Mouse (Mus musculus) thymus, adult 2 months (tissue): ENCODE results near the gene Grm6. TPM values are rescaled to one million over a fixed set of nuclear protein-coding genes. Genes with fewer than 3 reads are reported as not detected.

ENCODE experiments used
- DNase-seq: peaks from one replicate; pipeline ENCODE4 v3.0.0; 2021
- H3K27ac ChIP-seq: fragments of 200-500 bp; 2 replicates; pipeline ENCODE4 v1.5.1; 2012; ENCODE audit warnings: low read length, control low read depth; ENCODE audit not compliant: control insufficient read depth, insufficient read depth
- H3K27me3 ChIP-seq: fragments of 200-500 bp; 2 replicates; pipeline ENCODE4 v1.6.1; 2012; ENCODE audit warnings: mild to moderate bottlenecking, low read length, moderate library complexity, mixed read lengths; ENCODE audit not compliant: control insufficient read depth, insufficient read depth
- H3K36me3 ChIP-seq: fragments of 200-500 bp; 2 replicates; pipeline ENCODE4 v1.6.1; 2012; ENCODE audit warnings: mild to moderate bottlenecking, low read length, moderate library complexity; ENCODE audit not compliant: control insufficient read depth, insufficient read depth
- H3K4me1 ChIP-seq: fragments of 200-500 bp; replicated peaks from 2 replicates; pipeline ENCODE4 v1.6.1; 2012; ENCODE audit warnings: low read length; ENCODE audit not compliant: control insufficient read depth, insufficient read depth
- H3K4me3 ChIP-seq: fragments of 200-500 bp; 2 replicates; pipeline ENCODE4 v1.5.1; 2012; ENCODE audit warnings: mild to moderate bottlenecking, low read length, control low read depth, moderate library complexity; ENCODE audit not compliant: control insufficient read depth, insufficient read depth
- CTCF ChIP-seq: fragments of 200-500 bp; IDR thresholded peaks from 2 replicates; pipeline ENCODE4 v1.5.1; 2012; ENCODE audit warnings: mild to moderate bottlenecking, control low read depth, low read length, moderate library complexity, borderline replicate concordance; ENCODE audit not compliant: control insufficient read depth, poor library complexity, insufficient read depth; ENCODE audit errors: extremely low read depth
- POLR2A ChIP-seq: fragments of 200-500 bp; IDR thresholded peaks from 2 replicates; pipeline ENCODE4 v1.6.1; 2012; ENCODE audit warnings: mild to moderate bottlenecking, low read length, control low read depth, moderate library complexity; ENCODE audit not compliant: control insufficient read depth, poor library complexity, insufficient read depth; ENCODE audit errors: extremely low read depth
- WGBS: fragments of 180-500 bp; shearing (Covaris S2); methylation state at CpG from one replicate; pipeline ENCODE4 v1.1.7; 2018; 5-methylcytosine and 5-hydroxymethylcytosine counted together
- polyA plus RNA-seq: library from polyadenylated mRNA; depleted of rRNA; stranded (reverse); fragments of >200 nt; gene quantifications from 2 replicates; pipeline ENCODE4 v1.2.3, GENCODE M21; 2012; rRNA removed

The Grm6 gene
- polyA plus RNA-seq, result 2.3 and 2.9 TPM in 2 replicates

GRCm38 (mm10) chr11:50850177-50850735 lies at the start of gene Grm6:
Grm6 (plus strand) TSS chr11:50850685.
- no peak for TF ChIP-seq POLR2A
- TF ChIP-seq CTCF, result no peak
- no peaks in the 10 kb centered on the region; the same call in 1 of the 2 replicates for H3K27me3 ChIP-seq
- DNase-seq, result peak; percentile 59

GRCm38 (mm10) chr11:50814233-50814632 lies 36.3 kb upstream of the Grm6 start:
- Histone ChIP-seq H3K4me3 (no peak overlapping the region), H3K27ac (no peak overlapping the region), H3K4me1 (no peaks in the 10 kb centered on the region), H3K27me3 (no peaks in the 10 kb centered on the region), H3K36me3 (peaks cover 29% of the 10 kb centered on the region)
- DNase-seq, result no peak
- no peak for TF ChIP-seq POLR2A
- no peak for TF ChIP-seq CTCF
- 96% methylated on average over 4 of the region's 4 CpGs for WGBS

More at GRCm38 (mm10) chr11:50850177-50850735, at the start of gene Grm6:
- H3K36me3 ChIP-seq, result no peaks in the 10 kb centered on the region
- peak within 1 kb of the TSS; percentile 79 for H3K27ac ChIP-seq
- peaks cover 37% of the 10 kb centered on the region for H3K4me1 ChIP-seq
- under 1% methylated on average over 11 of the region's 11 CpGs for WGBS
- H3K4me3 ChIP-seq, result peak within 1 kb of the TSS; percentile 42

- no peak for TF ChIP-seq POLR2A
- TF ChIP-seq CTCF, result no peak
- Histone ChIP-seq H3K27me3 (no peaks in the 10 kb centered on the region), H3K4me3 (no peak overlapping the region), H3K4me1 (peaks cover 3% of the 10 kb centered on the region), H3K27ac (no peak overlapping the region), H3K36me3 (no peaks in the 10 kb centered on the region)
- no peak for DNase-seq
- WGBS, result 80% methylated on average over 2 of the region's 2 CpGs
Measured at GRCm38 (mm10) chr11:50826214-50826613, 24.3 kb upstream of the Grm6 start.

DNA sequence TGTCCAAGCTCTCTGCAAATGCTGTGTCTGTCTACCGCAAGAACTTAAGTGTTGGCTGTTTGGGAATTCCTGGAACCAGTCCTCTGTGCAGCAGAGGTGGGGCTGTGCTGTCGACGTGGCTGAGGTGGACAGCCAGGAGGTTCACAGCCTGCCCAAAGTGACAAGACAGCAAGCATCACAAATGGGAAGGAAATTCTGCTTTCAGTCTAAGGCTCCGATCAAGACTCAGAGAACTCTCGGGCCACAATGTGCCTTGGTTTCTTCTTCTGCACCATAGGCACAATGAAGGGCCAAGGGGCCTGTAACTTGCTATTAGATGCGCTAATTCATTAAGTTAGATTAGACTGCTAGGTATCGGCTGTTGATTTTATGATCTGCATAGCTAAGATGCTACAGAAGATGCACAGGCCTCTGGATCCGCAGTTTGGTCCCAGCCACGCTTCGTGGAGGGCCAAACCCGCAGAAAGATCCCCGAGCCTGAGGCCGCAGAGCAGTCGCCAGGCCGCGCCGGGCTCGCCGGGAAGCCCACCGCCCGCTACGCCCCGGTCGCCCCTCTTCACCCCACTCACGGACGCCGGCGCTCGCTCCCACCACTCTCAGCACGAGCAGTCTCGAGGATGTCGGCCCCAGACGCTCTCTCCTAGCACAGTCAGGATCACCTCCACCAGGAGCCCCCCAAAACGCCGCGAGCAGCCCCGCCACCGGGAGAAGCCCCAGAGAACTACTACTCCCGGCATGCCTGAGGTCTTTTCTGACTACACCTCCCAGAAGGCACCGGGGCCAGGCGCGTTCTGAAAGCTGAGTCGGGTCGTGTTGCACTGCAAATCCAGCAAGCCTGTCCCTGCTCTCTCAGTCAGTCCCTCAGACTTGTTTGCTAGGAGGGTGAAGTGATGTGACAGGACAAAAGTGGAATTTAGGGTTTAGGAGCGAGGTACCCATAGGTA lies 23.2 kb upstream of the Grm6 start, which contains the start of gene Zfp354c:
Zfp354c (minus strand) TSS at position 715 of the 944 bp plus-strand sequence.
- Histone ChIP-seq H3K4me1 (peaks cover 3% of the 10 kb centered on the region), H3K27me3 (no peaks in the 10 kb centered on the region), H3K4me3 (peak within 1 kb of the TSS; percentile 87), H3K36me3 (no peaks in the 10 kb centered on the region), H3K27ac (no peak within 1 kb of the TSS)
- DNase-seq, result peak; percentile 91
- 2% methylated on average over 44 of the region's 45 CpGs for WGBS
- TF ChIP-seq POLR2A, result peak; percentile 19; the same call in 1 of the 2 replicates
- no peak for TF ChIP-seq CTCF

GRCm38 (mm10) chr11:50835727-50836126 lies 14.8 kb upstream of the Grm6 start:
- no peak overlapping the region for H3K4me3 ChIP-seq
- WGBS, result 41% methylated on average over 4 of the region's 4 CpGs
- H3K27me3 ChIP-seq, result no peaks in the 10 kb centered on the region
- DNase-seq, result peak; percentile 46
- no peak overlapping the region for H3K27ac ChIP-seq
- H3K4me1 ChIP-seq, result peaks cover 3% of the 10 kb centered on the region
- H3K36me3 ChIP-seq, result no peaks in the 10 kb centered on the region
- TF ChIP-seq POLR2A, result no peak

DNA sequence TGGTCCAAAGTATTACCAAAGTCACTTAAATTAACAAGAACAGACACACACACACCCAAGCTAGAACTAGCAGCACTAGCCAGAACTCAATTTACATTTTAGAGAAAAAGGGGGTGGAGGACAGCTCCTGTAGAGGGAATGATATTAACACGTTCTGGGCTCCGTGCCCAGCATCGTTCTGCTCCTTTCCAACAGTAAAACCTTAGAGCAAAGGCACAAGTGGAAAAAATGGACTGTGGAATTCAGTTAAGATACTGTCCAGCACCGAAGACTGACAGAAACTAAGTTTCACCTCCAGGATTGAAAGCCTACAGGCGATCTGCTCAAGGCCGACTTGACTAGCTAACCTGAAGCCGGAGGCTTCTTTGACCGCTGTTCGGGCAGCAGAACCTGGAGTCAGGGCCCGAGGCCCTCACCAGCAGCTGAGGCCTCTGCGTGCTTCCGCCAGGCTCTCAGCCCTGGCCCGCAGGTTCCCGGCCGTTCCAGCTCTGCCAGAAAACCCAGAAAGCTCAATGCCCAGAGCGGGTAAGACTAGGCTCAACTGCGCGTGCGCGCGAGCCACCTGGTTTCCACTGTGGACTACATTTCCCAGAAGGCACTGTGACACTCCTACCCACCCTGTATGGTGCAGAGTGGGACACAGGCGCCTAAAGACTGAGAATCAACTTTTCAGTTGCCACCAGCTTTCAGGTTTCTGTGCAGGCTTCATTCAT lies 9.3 kb upstream of the Grm6 start, which contains the start of gene Zfp879:
Zfp879 (minus strand) TSS at position 530 of the 713 bp plus-strand sequence.
- 0 out of 2 replicates have a peak, but pooled peaks have one; percentile 36 for TF ChIP-seq POLR2A
- 0 out of 2 replicates have a peak, but pooled peaks have one; percentile 34 for TF ChIP-seq CTCF
- Histone ChIP-seq H3K27ac (no peak within 1 kb of the TSS), H3K4me1 (peaks cover 4% of the 10 kb centered on the region; the same call in 1 of the 2 replicates), H3K27me3 (no peaks in the 10 kb centered on the region), H3K4me3 (peak within 1 kb of the TSS; percentile 46), H3K36me3 (no peaks in the 10 kb centered on the region)
- DNase-seq, result peak; percentile 87
- WGBS, result 31% methylated on average over 22 of the region's 22 CpGs
